Mouse (Mus musculus) MEL (cell line): ENCODE measurements around the gene Chd2. TPM values are rescaled to one million over a fixed set of nuclear protein-coding genes. Genes with fewer than 3 reads are reported as not detected.

Source experiments
- DNase-seq: peaks from one replicate; pipeline ENCODE4 v3.0.0; 2011; ENCODE audit warnings: low read depth, low spot score
- H3K27ac ChIP-seq: 2 replicates; pipeline ENCODE4 v1.5.1; 2012; ENCODE audit warnings: low read depth, mild to moderate bottlenecking, control low read depth, low read length, moderate library complexity; ENCODE audit not compliant: control insufficient read depth
- H3K27me3 ChIP-seq, 2 experiments: fragments of 150-350 bp in 1 of 2; sonication (generic) in 1 of 2; 2 replicates each; pipeline ENCODE4 v1.6.1; 2012; ENCODE audit warnings: low read length in 2 of 2, mild to moderate bottlenecking in 2 of 2, improper control_type of control experiment in 1 of 2, moderate library complexity in 1 of 2; ENCODE audit not compliant: insufficient read depth in 2 of 2, control insufficient read depth in 1 of 2
- H3K36me3 ChIP-seq, 2 experiments: 2 replicates each; pipeline ENCODE4 v1.6.1; 2012 to 2014; ENCODE audit warnings: low read length in 2 of 2, improper control_type of control experiment in 1 of 2, inconsistent platforms in 1 of 2, mild to moderate bottlenecking in 1 of 2; ENCODE audit not compliant: insufficient read depth in 2 of 2, control insufficient read depth in 1 of 2
- H3K4me1 ChIP-seq, 2 experiments: fragments of 150-350 bp in 1 of 2; sonication (generic) in 1 of 2; 2 replicates each; pipeline ENCODE4 v1.6.1; 2012; ENCODE audit warnings: low read length in 2 of 2, improper control_type of control experiment in 1 of 2, mild to moderate bottlenecking in 1 of 2; ENCODE audit not compliant: insufficient read depth in 2 of 2, control insufficient read depth in 1 of 2
- H3K4me3 ChIP-seq, 2 experiments: fragments of 150-350 bp in 1 of 2; sonication (generic) in 1 of 2; 2 replicates each; pipeline ENCODE4 v1.5.1; 2012; ENCODE audit warnings: low read depth in 2 of 2, low read length in 2 of 2, mild to moderate bottlenecking in 2 of 2, moderate library complexity in 2 of 2, control low read depth in 1 of 2, improper control_type of control experiment in 1 of 2; ENCODE audit not compliant: control insufficient read depth in 1 of 2, insufficient read depth in 1 of 2
- H3K79me2 ChIP-seq: 2 replicates; pipeline ENCODE4 v1.6.1; 2012; ENCODE audit warnings: mild to moderate bottlenecking, low read length, moderate library complexity; ENCODE audit not compliant: control insufficient read depth, poor library complexity, insufficient read depth
- H3K9ac ChIP-seq: 2 replicates; pipeline ENCODE4 v1.6.1; 2012; ENCODE audit warnings: low read depth, mild to moderate bottlenecking, control low read depth, low read length, moderate library complexity; ENCODE audit not compliant: control insufficient read depth, poor library complexity, severe bottlenecking
- H3K9me3 ChIP-seq: fragments of 150-350 bp; sonication (generic); replicated peaks from 2 replicates; pipeline ENCODE4 v1.6.1; 2012; ENCODE audit warnings: mild to moderate bottlenecking, low read length, improper control_type of control experiment, moderate library complexity; ENCODE audit not compliant: insufficient read depth
- BHLHE40 ChIP-seq: IDR thresholded peaks from 2 replicates; pipeline ENCODE4 v1.6.1; 2012; ENCODE audit warnings: low read depth, mild to moderate bottlenecking, inconsistent platforms, low read length, improper control_type of control experiment, borderline replicate concordance
- CHD2 ChIP-seq: IDR thresholded peaks from 2 replicates; pipeline ENCODE4 v1.6.1; 2011; ENCODE audit warnings: low read length, improper control_type of control experiment
- E2F4 ChIP-seq: IDR thresholded peaks from 2 replicates; pipeline ENCODE4 v1.6.1; 2011; ENCODE audit warnings: low read depth, low read length, improper control_type of control experiment, borderline replicate concordance
- ETS1 ChIP-seq: IDR thresholded peaks from 2 replicates; pipeline ENCODE4 v1.6.1; 2012; ENCODE audit warnings: low read depth, mild to moderate bottlenecking, inconsistent platforms, low read length, improper control_type of control experiment, moderate library complexity
- GABPA ChIP-seq: IDR thresholded peaks from 2 replicates; pipeline ENCODE4 v1.6.1; 2012; ENCODE audit warnings: low read depth, mild to moderate bottlenecking, inconsistent platforms, low read length, improper control_type of control experiment, moderate library complexity
- GATA1 ChIP-seq: IDR thresholded peaks from 2 replicates; pipeline ENCODE4 v1.6.1; 2011; ENCODE audit warnings: low read depth, low read length, improper control_type of control experiment
- KAT2A ChIP-seq: conservative IDR thresholded peaks from 2 replicates; pipeline ENCODE4 v1.6.1; 2012; ENCODE audit warnings: low read depth, low read length, improper control_type of control experiment, inconsistent platforms
- MAX ChIP-seq: IDR thresholded peaks from 2 replicates; pipeline ENCODE4 v1.6.1; 2011; ENCODE audit warnings: low read length, improper control_type of control experiment
- MXI1 ChIP-seq: IDR thresholded peaks from 2 replicates; pipeline ENCODE4 v1.6.1; 2011; ENCODE audit warnings: mild to moderate bottlenecking, low read depth, low read length, improper control_type of control experiment
- MYC ChIP-seq: IDR thresholded peaks from 2 replicates; pipeline ENCODE4 v1.6.1; 2011; ENCODE audit warnings: low read depth, mild to moderate bottlenecking, low read length, improper control_type of control experiment, moderate library complexity
- NRF1 ChIP-seq: IDR thresholded peaks from 2 replicates; pipeline ENCODE4 v1.6.1; 2014; ENCODE audit warnings: low read depth, mild to moderate bottlenecking, inconsistent platforms, low read length, improper control_type of control experiment, moderate library complexity; ENCODE audit not compliant: poor library complexity, insufficient read depth, severe bottlenecking
- POLR2A ChIP-seq, 2 experiments: IDR thresholded peaks; 2 replicates each; pipeline ENCODE4 v1.6.1; 2011 to 2012; ENCODE audit warnings: low read length in 2 of 2, mild to moderate bottlenecking in 2 of 2, control low read depth in 1 of 2, improper control_type of control experiment in 1 of 2, low read depth in 1 of 2, moderate library complexity in 1 of 2; ENCODE audit not compliant: control insufficient read depth in 1 of 2, insufficient read depth in 1 of 2, poor library complexity in 1 of 2
- SIN3A ChIP-seq: IDR thresholded peaks from 2 replicates; pipeline ENCODE4 v1.6.1; 2012; ENCODE audit warnings: low read length, improper control_type of control experiment, inconsistent platforms
- SMC3 ChIP-seq: IDR thresholded peaks from 2 replicates; pipeline ENCODE4 v1.6.1; 2011; ENCODE audit warnings: low read depth, low read length, improper control_type of control experiment
- USF1 ChIP-seq: IDR thresholded peaks from 2 replicates; pipeline ENCODE4 v1.6.1; 2014; ENCODE audit warnings: low read depth, mild to moderate bottlenecking, inconsistent platforms, low read length, improper control_type of control experiment, moderate library complexity
- USF2 ChIP-seq, 2 experiments: IDR thresholded peaks; 2 replicates each; pipeline ENCODE4 v1.6.1; 2011 to 2012; ENCODE audit warnings: improper control_type of control experiment in 2 of 2, low read length in 2 of 2, borderline replicate concordance in 1 of 2, inconsistent platforms in 1 of 2, low read depth in 1 of 2, mild to moderate bottlenecking in 1 of 2; ENCODE audit not compliant: insufficient read depth in 1 of 2
- ZC3H11A ChIP-seq: IDR thresholded peaks from 2 replicates; pipeline ENCODE4 v1.6.1; 2012; ENCODE audit warnings: low read depth, mild to moderate bottlenecking, inconsistent platforms, low read length, improper control_type of control experiment
- ZKSCAN1 ChIP-seq: IDR thresholded peaks from 2 replicates; pipeline ENCODE4 v1.6.1; 2012; ENCODE audit warnings: low read depth, mild to moderate bottlenecking, inconsistent platforms, low read length, improper control_type of control experiment, moderate library complexity
- polyA plus RNA-seq, 2 experiments: library from polyadenylated mRNA; stranded (reverse) in 1 of 2; unstranded in 1 of 2; fragments of >175 nt in 1 of 2; fragments of >200 nt in 1 of 2; gene quantifications; 2 replicates each; pipeline versions ENCODE4 v1.2.1 to v1.2.4; 2012; ENCODE audit warnings: low replicate concordance in 2 of 2, low read depth in 1 of 2; ENCODE audit not compliant: insufficient read length in 2 of 2, insufficient read depth in 1 of 2, missing spikeins in 1 of 2
- total RNA-seq: library from RNA; depleted of rRNA; stranded (reverse); fragments of 300-350 nt; gene quantifications from 2 replicates; pipeline ENCODE4 v1.2.3, GENCODE M21; 2012

Gene Chd2
- total and polyA plus RNA-seq, 3 experiments, result 9.9 to 275 (median 21.4) TPM

GRCm38 (mm10) chr7:73398806-73399442 is 142.7 kb downstream of the Chd2 start (continued):
- TF ChIP-seq ETS1, result no peak

- DNase-seq, result no peak
- H3K79me2 ChIP-seq, result no peaks in the 10 kb centered on the region
- H3K27ac ChIP-seq, result no peak overlapping the region
- H3K4me3 ChIP-seq, result no peak overlapping the region
- TF ChIP-seq POLR2A (IDR thresholded peaks at IDR 0.05; ENCODE audit: control insufficient read depth in 1 of 2, insufficient read depth in 1 of 2, low read depth in 1 of 2, low read length in 2 of 2, poor library complexity in 1 of 2) (no peak), MAX (no peak), USF1 (no peak), E2F4 (no peak), KAT2A (no peak)
- no peak overlapping the region for H3K9ac ChIP-seq
- H3K4me1 ChIP-seq, result no peaks in the 10 kb centered on the region
- no peaks in the 10 kb centered on the region for H3K36me3 ChIP-seq
- no peaks in the 10 kb centered on the region for H3K9me3 ChIP-seq
- no peaks in the 10 kb centered on the region for H3K27me3 ChIP-seq
Measured at GRCm38 (mm10) chr7:73398319-73398718, 143.3 kb downstream of the Chd2 start.

- DNase-seq, result no peak
- Histone ChIP-seq H3K36me3 (no peaks in the 10 kb centered on the region), H3K79me2 (no peaks in the 10 kb centered on the region), H3K27me3 (no peaks in the 10 kb centered on the region), H3K4me3 (no peak overlapping the region), H3K4me1 (no peaks in the 10 kb centered on the region), H3K9ac (no peak overlapping the region), H3K27ac (no peak overlapping the region), H3K9me3 (no peaks in the 10 kb centered on the region)
- TF ChIP-seq GATA1 (no peak), MXI1 (no peak), NRF1 (no peak), USF2 (IDR thresholded peaks at IDR 0.05; ENCODE audit: borderline replicate concordance in 1 of 2, insufficient read depth in 1 of 2, low read depth in 1 of 2, low read length in 2 of 2) (no peak), BHLHE40 (no peak), SMC3 (no peak), ZC3H11A (no peak), MYC (no peak), CHD2 (no peak), SIN3A (no peak), GABPA (no peak), MAX (no peak), ZKSCAN1 (no peak)
Measured at GRCm38 (mm10) chr7:73394013-73394409, 147.6 kb downstream of the Chd2 start.
